Mouse (Mus musculus): ENCODE data around the gene Mmp17.

Mmp17 gene

GRCm38 (mm10) chr5:129583761-129584582 lies at the start of gene Mmp17:
Gene Mmp17 (plus strand): TSS chr5:129584169.
- H3K36me3 ChIP-seq (ENCODE audit: control insufficient read depth, insufficient read depth, low read length, poor library complexity, severe bottlenecking), result no peaks in the 10 kb centered on the region
- peak; percentile 87 for DNase-seq (ENCODE audit: low read depth, low spot score)

DNA sequence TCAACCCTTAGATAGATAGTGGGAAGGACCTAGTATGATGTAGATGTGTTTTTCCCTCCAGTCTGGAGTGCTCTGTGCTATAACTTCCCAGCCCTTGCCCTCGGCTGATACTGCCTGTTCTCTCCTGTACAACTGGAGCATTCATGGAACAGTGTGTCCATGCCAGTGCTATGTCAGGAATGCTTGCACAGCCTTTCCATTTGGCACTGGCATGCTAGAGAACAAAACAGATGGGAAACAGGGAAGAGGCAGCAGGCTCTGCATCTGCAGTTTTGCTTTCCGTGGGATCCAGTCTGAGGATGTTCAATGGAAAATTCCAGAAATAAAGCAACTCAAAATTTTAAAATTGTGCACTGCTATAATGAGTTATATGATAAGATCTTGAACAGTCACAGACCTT lies 49.5 kb upstream of the Mmp17 start:
- no peaks in the 10 kb centered on the region for H3K27me3 ChIP-seq (ENCODE audit: control insufficient read depth, insufficient read depth, low read length, poor library complexity, severe bottlenecking)
- no peak for DNase-seq (ENCODE audit: low read depth, low spot score)
- H3K36me3 ChIP-seq (ENCODE audit: control insufficient read depth, insufficient read depth, low read length, poor library complexity, severe bottlenecking), result peaks cover 3% of the 10 kb centered on the region; the same call in 1 of the 2 replicates

More at GRCm38 (mm10) chr5:129583761-129584582, at the start of gene Mmp17:
- no peaks in the 10 kb centered on the region for H3K27me3 ChIP-seq (ENCODE audit: control insufficient read depth, insufficient read depth, low read length, poor library complexity, severe bottlenecking)

GRCm38 (mm10) chr5:129535021-129535420 lies 48.9 kb upstream of the Mmp17 start:
- DNase-seq (ENCODE audit: low read depth, low spot score), result no peak
- Histone ChIP-seq H3K27me3 (ENCODE audit: control insufficient read depth, insufficient read depth, low read length, poor library complexity, severe bottlenecking) (no peaks in the 10 kb centered on the region), H3K36me3 (ENCODE audit: control insufficient read depth, insufficient read depth, low read length, poor library complexity, severe bottlenecking) (peaks cover 4% of the 10 kb centered on the region; the same call in 1 of the 2 replicates)

- Histone ChIP-seq H3K27me3 (ENCODE audit: control insufficient read depth, insufficient read depth, low read length, poor library complexity, severe bottlenecking) (no peaks in the 10 kb centered on the region), H3K36me3 (ENCODE audit: control insufficient read depth, insufficient read depth, low read length, poor library complexity, severe bottlenecking) (peaks cover 4% of the 10 kb centered on the region; the same call in 1 of the 2 replicates)
- DNase-seq (ENCODE audit: low read depth, low spot score), result no peak
Measured at GRCm38 (mm10) chr5:129535431-129535830, 48.5 kb upstream of the Mmp17 start.

- no peak for DNase-seq (ENCODE audit: low read depth, low spot score)
- H3K36me3 ChIP-seq (ENCODE audit: control insufficient read depth, insufficient read depth, low read length, poor library complexity, severe bottlenecking), result peaks cover 8% of the 10 kb centered on the region
- no peaks in the 10 kb centered on the region for H3K27me3 ChIP-seq (ENCODE audit: control insufficient read depth, insufficient read depth, low read length, poor library complexity, severe bottlenecking)
Measured at GRCm38 (mm10) chr5:129538826-129539225, 45.1 kb upstream of the Mmp17 start.

DNA sequence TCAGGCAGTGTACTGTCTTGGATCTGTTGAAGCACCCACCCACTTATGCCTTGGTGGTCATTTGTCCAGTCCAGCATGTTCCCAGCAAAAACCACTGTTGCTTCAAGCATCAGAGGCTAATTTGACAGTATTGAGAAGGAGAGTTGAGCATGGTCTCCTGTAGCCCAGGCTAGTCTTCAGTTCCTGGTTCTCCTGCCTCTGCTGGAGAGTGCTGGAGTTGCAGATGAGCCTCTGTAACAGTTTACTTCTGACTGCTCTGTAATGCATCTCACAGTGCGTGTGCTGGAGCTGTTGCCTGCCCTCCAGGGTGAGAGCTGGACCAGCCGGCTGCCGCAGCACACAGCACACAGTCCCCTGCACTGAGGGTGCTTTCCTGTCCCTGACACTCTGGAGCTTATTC lies 41.7 kb upstream of the Mmp17 start:
- Histone ChIP-seq H3K27me3 (ENCODE audit: control insufficient read depth, insufficient read depth, low read length, poor library complexity, severe bottlenecking) (no peaks in the 10 kb centered on the region), H3K36me3 (ENCODE audit: control insufficient read depth, insufficient read depth, low read length, poor library complexity, severe bottlenecking) (peaks cover 12% of the 10 kb centered on the region)
- DNase-seq (ENCODE audit: low read depth, low spot score), result peak; percentile 7

DNA sequence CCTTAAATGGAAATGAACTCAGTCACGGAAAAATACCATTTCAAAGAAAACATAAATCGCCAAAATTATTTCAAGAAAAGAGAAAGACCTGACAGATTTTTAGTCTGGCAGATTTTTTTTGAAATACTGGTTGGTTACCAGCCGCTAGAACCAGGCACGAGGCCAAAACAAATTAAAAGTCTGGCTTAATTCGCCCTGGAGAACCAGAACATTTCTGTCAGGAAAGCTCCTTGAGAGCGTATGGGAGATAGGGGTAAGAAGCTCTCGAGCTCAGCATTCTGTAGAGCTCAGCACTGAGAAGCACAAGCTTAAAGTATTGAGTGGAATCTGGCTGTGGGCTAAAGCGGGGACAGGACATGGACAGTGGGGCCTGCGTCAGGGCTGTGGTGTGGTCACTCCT lies 38.2 kb upstream of the Mmp17 start:
- H3K27me3 ChIP-seq (ENCODE audit: control insufficient read depth, insufficient read depth, low read length, poor library complexity, severe bottlenecking), result no peaks in the 10 kb centered on the region
- H3K36me3 ChIP-seq (ENCODE audit: control insufficient read depth, insufficient read depth, low read length, poor library complexity, severe bottlenecking), result peaks cover 24% of the 10 kb centered on the region
- no peak for DNase-seq (ENCODE audit: low read depth, low spot score)

DNA sequence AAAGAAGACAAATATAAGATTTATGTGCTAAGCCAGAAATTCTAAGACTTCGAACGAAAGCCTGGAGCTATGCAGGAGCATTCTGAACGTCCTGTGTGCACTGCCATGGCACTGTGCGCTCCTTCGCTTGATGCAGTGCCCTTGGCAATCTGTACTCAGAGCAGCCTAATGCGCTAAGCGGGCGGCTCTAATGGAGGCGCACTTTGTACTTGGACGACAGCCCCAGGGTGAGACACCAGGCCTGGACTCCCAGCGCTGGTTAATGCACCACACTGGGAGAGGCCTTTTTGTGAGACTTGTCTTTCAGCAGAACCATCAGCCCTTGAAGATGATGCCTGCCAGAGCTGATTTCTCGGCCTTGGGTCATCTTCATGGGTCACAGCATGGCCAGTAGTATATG lies 34.3 kb upstream of the Mmp17 start:
- Histone ChIP-seq H3K36me3 (ENCODE audit: control insufficient read depth, insufficient read depth, low read length, poor library complexity, severe bottlenecking) (peaks cover 21% of the 10 kb centered on the region), H3K27me3 (ENCODE audit: control insufficient read depth, insufficient read depth, low read length, poor library complexity, severe bottlenecking) (no peaks in the 10 kb centered on the region)
- no peak for DNase-seq (ENCODE audit: low read depth, low spot score)

DNA sequence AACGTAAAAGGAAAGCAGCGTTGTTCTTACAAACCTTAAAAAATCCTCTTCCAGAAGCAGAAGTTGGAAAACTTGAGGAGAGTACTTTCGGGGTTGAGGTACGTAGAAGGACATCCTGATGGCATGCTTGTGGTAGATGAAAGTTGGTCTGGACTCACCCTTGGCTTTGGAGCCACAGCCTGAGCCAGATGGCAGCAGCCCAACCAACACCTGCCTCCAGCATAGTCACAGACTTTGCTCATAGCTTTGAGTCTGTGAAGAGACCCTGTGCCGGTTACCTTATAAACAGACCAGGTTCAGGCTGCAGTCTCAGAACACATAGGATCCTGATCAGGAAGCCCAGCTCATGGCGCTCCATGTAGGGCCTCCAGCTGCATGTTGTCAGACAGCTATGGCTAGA lies 33.2 kb upstream of the Mmp17 start:
- H3K27me3 ChIP-seq (ENCODE audit: control insufficient read depth, insufficient read depth, low read length, poor library complexity, severe bottlenecking), result no peaks in the 10 kb centered on the region

DNA sequence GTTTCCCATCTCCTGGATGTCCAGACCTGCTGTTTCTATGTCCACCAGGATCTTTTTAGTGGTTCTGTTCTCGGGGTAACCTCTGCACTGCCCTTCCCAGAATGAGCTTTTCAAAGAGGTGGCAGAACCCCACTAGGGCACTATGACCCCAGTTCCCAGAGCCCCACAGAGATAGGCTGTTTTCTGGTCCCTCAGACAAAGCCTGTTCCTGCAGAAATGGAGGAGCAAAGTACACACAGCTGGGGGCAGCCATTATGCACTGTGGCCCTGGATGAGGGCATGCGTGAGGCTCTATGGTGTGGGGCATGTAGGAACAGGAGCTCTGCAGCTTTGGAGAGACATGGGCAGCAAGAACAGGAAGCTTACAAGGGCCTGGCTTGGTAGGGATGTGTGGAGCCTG lies 32.0 kb upstream of the Mmp17 start:
- Histone ChIP-seq H3K27me3 (ENCODE audit: control insufficient read depth, insufficient read depth, low read length, poor library complexity, severe bottlenecking) (no peaks in the 10 kb centered on the region), H3K36me3 (ENCODE audit: control insufficient read depth, insufficient read depth, low read length, poor library complexity, severe bottlenecking) (peaks cover 18% of the 10 kb centered on the region)
- DNase-seq (ENCODE audit: low read depth, low spot score), result no peak

More for the DNA sequence above, 33.2 kb upstream of the Mmp17 start:
- H3K36me3 ChIP-seq (ENCODE audit: control insufficient read depth, insufficient read depth, low read length, poor library complexity, severe bottlenecking), result peaks cover 23% of the 10 kb centered on the region
- no peak for DNase-seq (ENCODE audit: low read depth, low spot score)

DNA sequence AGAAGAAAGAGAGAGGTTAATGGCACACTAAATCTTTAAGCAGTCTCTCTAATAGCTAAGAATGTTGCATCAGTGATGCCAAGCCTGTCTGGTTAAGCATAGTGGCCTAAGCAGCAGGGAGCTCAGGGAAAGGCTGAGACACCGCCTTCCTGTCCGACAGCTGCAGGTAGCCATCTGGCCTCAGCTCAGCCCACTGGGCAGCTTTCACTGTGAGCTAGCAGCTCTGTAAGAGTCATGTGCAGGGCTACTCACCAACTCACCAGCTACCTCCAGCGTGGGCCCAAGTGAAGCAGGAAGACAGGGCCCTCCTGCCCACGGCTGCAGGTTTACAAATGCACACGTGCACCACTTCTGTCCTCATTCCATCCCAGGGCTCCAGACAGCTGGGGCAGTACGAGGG lies 30.3 kb upstream of the Mmp17 start:
- DNase-seq (ENCODE audit: low read depth, low spot score), result no peak
- Histone ChIP-seq H3K36me3 (ENCODE audit: control insufficient read depth, insufficient read depth, low read length, poor library complexity, severe bottlenecking) (peaks cover 15% of the 10 kb centered on the region), H3K27me3 (ENCODE audit: control insufficient read depth, insufficient read depth, low read length, poor library complexity, severe bottlenecking) (no peaks in the 10 kb centered on the region)

DNA sequence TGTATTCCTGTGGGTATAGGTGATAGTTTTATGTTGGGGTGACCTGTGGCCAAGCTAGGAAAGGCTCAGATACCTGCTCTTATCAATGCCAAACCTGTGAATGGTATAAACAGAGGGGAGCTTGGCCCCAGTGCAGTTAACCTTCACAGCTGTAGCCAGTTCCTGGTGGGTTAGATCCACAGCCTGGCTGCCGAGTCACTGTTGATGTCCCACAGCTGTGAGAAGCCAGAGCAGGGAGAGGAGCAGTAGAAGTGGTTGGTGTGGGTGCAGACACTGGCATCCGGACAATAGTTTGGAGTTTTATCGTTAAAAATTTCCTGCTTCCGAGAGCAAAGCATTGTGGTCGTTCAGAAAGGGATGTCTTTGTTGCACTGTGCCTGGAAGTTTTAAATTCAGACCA lies 25.4 kb upstream of the Mmp17 start:
- peaks cover 16% of the 10 kb centered on the region for H3K36me3 ChIP-seq (ENCODE audit: control insufficient read depth, insufficient read depth, low read length, poor library complexity, severe bottlenecking)
- DNase-seq (ENCODE audit: low read depth, low spot score), result no peak
- H3K27me3 ChIP-seq (ENCODE audit: control insufficient read depth, insufficient read depth, low read length, poor library complexity, severe bottlenecking), result no peaks in the 10 kb centered on the region

GRCm38 (mm10) chr5:129559283-129559682 lies 24.7 kb upstream of the Mmp17 start:
- DNase-seq (ENCODE audit: low read depth, low spot score), result no peak

GRCm38 (mm10) chr5:129562342-129562741 lies 21.6 kb upstream of the Mmp17 start:
- no peak for DNase-seq (ENCODE audit: low read depth, low spot score)
- Histone ChIP-seq H3K36me3 (ENCODE audit: control insufficient read depth, insufficient read depth, low read length, poor library complexity, severe bottlenecking) (peaks cover 15% of the 10 kb centered on the region), H3K27me3 (ENCODE audit: control insufficient read depth, insufficient read depth, low read length, poor library complexity, severe bottlenecking) (no peaks in the 10 kb centered on the region)

More at GRCm38 (mm10) chr5:129559283-129559682, 24.7 kb upstream of the Mmp17 start:
- H3K27me3 ChIP-seq (ENCODE audit: control insufficient read depth, insufficient read depth, low read length, poor library complexity, severe bottlenecking), result no peaks in the 10 kb centered on the region
- peaks cover 19% of the 10 kb centered on the region for H3K36me3 ChIP-seq (ENCODE audit: control insufficient read depth, insufficient read depth, low read length, poor library complexity, severe bottlenecking)

DNA sequence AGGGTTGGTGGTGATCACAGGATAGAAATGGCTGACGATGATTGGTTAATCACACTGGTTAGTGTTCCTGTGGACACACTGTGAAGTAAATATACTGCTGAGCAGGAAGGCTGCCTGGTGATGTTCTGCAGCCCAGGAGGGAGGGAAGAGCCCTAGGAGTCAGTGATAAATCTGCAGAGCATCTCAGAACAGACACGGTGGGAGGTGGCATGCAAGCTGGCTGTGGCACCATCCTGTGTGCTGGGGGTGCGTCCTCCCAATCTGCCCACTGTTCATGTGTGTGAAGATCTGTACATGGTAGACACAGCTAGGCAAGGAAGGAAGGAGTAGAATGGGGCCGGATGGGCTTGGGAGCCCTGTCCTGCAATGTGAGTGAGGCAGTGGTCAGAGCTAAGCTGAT lies 15.4 kb upstream of the Mmp17 start:
- Histone ChIP-seq H3K36me3 (ENCODE audit: control insufficient read depth, insufficient read depth, low read length, poor library complexity, severe bottlenecking) (peaks cover 7% of the 10 kb centered on the region), H3K27me3 (ENCODE audit: control insufficient read depth, insufficient read depth, low read length, poor library complexity, severe bottlenecking) (no peaks in the 10 kb centered on the region)
- no peak for DNase-seq (ENCODE audit: low read depth, low spot score)

Measured in splenic B cell, adult 2 months (primary cell).